Mouse (Mus musculus): Measurements from ENCODE around the gene Reck. TPM values are rescaled to one million over a fixed set of nuclear protein-coding genes. Genes with fewer than 3 reads are reported as not detected.
A peak's percentile ranks its signal among the peaks of the same experiment; 100 is the strongest.

Gene Reck
- total and polyA plus RNA-seq, 3 experiments: 0.12 to 0.60 TPM; not detected in 1

DNA sequence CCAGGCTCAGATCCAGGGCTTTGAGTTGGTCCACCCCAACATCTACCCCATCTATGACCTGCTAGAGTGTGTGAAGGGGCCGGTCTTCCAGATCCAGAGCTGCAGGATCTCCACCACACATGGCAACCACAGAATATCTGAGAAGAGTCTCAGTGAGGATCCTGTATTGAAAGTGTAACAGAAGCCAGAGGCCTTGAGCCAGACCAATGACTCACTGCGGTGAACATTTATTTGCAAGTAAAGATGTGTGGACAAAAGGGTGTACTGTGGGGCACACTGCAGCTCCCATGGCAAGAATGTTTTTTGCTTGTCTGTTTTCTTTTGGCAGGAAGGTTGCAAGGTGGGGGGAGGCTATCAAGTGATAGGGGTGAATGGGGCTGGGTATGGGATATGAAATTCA lies 72.2 kb downstream of the Reck start:
- Histone ChIP-seq H3K9ac (ENCODE audit: control insufficient read depth, low read depth, low read length, poor library complexity, severe bottlenecking) (no peak overlapping the region), H3K9me3 (replicated peaks; ENCODE audit: insufficient read depth, low read length) (no peaks in the 10 kb centered on the region), H3K27ac (ENCODE audit: control insufficient read depth, low read depth, low read length) (no peak overlapping the region), H3K4me3 (ENCODE audit: control insufficient read depth in 1 of 2, insufficient read depth in 1 of 2, low read depth in 2 of 2, low read length in 2 of 2) (no peak overlapping the region), H3K4me1 (ENCODE audit: control insufficient read depth in 1 of 2, insufficient read depth in 2 of 2, low read length in 2 of 2) (no peaks in the 10 kb centered on the region), H3K27me3 (ENCODE audit: control insufficient read depth in 1 of 2, insufficient read depth in 2 of 2, low read length in 2 of 2) (no peaks in the 10 kb centered on the region; a peak in 2 of 4 replicates), H3K79me2 (ENCODE audit: control insufficient read depth, insufficient read depth, low read length, poor library complexity) (no peaks in the 10 kb centered on the region), H3K36me3 (ENCODE audit: control insufficient read depth in 1 of 2, insufficient read depth in 2 of 2, low read length in 2 of 2) (no peaks in the 10 kb centered on the region)
- TF ChIP-seq USF2 (IDR thresholded peaks at IDR 0.05; ENCODE audit: borderline replicate concordance in 1 of 2, insufficient read depth in 1 of 2, low read depth in 1 of 2, low read length in 2 of 2): no peak
- no peak for TF ChIP-seq MYC (IDR thresholded peaks at IDR 0.05; ENCODE audit: low read depth, low read length)
- TF ChIP-seq MEF2A (IDR thresholded peaks at IDR 0.05; ENCODE audit: extremely low read depth, insufficient replicate concordance, low read depth, low read length, poor library complexity, severe bottlenecking): no peak
- TF ChIP-seq GABPA (IDR thresholded peaks at IDR 0.05; ENCODE audit: low read depth, low read length): no peak
- DNase-seq (ENCODE audit: low read depth, low spot score): no peak

DNA sequence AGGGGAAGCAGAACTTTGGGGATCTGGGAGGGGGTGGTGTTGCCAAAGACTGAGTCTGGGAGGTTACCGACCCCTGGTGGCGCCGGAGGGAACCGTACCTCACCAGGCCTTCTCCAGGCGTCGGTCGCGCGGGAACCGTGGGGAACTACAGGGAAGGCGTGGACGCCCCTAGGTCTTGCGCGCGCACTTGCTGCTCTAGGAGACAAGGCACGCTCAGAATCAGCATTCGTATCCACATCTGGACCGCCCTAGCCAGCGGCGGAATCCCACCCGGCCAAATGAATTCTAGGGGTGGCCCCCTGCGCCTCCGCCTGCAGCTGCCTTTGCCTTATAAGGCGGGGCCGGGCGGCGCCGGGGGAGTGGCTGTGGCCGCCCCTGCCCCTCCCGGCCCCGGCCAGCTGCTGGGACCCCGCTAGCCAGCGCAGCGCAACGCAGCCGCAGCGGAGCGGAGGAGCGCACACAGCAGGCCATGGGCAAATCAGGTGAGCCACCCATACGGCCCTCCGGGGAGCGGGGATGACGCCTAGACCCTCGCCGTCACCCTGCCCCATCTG lies 82.0 kb downstream of the Reck start, which contains the start of gene Glipr2:
TSS of gene Glipr2 (plus strand) at position 110 of the 554 bp plus-strand sequence.
- peaks cover 17 to 24% of the 10 kb centered on the region in 2 experiments for H3K4me1 ChIP-seq (ENCODE audit: control insufficient read depth in 1 of 2, insufficient read depth in 2 of 2, low read length in 2 of 2)
- no peaks in the 10 kb centered on the region; the same call in 1 of the 2 replicates for H3K79me2 ChIP-seq (ENCODE audit: control insufficient read depth, insufficient read depth, low read length, poor library complexity)
- H3K9ac ChIP-seq (ENCODE audit: control insufficient read depth, low read depth, low read length, poor library complexity, severe bottlenecking): peak within 1 kb of the TSS; percentile 69
- peak; percentile 93 for DNase-seq (ENCODE audit: low read depth, low spot score)
- H3K9me3 ChIP-seq (replicated peaks; ENCODE audit: insufficient read depth, low read length): no peaks in the 10 kb centered on the region
- peak within 1 kb of the TSS; percentile 65 to 89 for H3K4me3 ChIP-seq (ENCODE audit: control insufficient read depth in 1 of 2, insufficient read depth in 1 of 2, low read depth in 2 of 2, low read length in 2 of 2)
- peaks cover 0 to 22% of the 10 kb centered on the region in 2 experiments; a peak in 2 of 4 replicates for H3K36me3 ChIP-seq (ENCODE audit: control insufficient read depth in 1 of 2, insufficient read depth in 2 of 2, low read length in 2 of 2)
- peak within 1 kb of the TSS; percentile 60 for H3K27ac ChIP-seq (ENCODE audit: control insufficient read depth, low read depth, low read length)
- H3K27me3 ChIP-seq (ENCODE audit: control insufficient read depth in 1 of 2, insufficient read depth in 2 of 2, low read length in 2 of 2): no peaks in the 10 kb centered on the region
- TF ChIP-seq USF2 (IDR thresholded peaks at IDR 0.05; ENCODE audit: borderline replicate concordance in 1 of 2, insufficient read depth in 1 of 2, low read depth in 1 of 2, low read length in 2 of 2) (no peak), TCF12 (IDR thresholded peaks at IDR 0.05; ENCODE audit: low read depth, low read length) (no peak), EP300 (IDR thresholded peaks at IDR 0.05; ENCODE audit: low read depth in 1 of 2, low read length in 2 of 2) (no peak), E2F4 (IDR thresholded peaks at IDR 0.05; ENCODE audit: borderline replicate concordance, low read depth, low read length) (0 out of 2 replicates have a peak, but pooled peaks have one; percentile 31), SMC3 (IDR thresholded peaks at IDR 0.05; ENCODE audit: low read depth, low read length) (peak; percentile 69), TBP (IDR thresholded peaks at IDR 0.05; ENCODE audit: low read depth, low read length) (peak; percentile 29; the same call in 1 of the 2 replicates), NRF1 (IDR thresholded peaks at IDR 0.05; ENCODE audit: insufficient read depth, low read depth, low read length, poor library complexity, severe bottlenecking) (peak; percentile 48), POLR2A (IDR thresholded peaks at IDR 0.05; ENCODE audit: control insufficient read depth in 1 of 2, insufficient read depth in 1 of 2, low read depth in 1 of 2, low read length in 2 of 2, poor library complexity in 1 of 2) (peak; percentile 47 to 50; a peak in 2 of 4 replicates), POLR2AphosphoS5 (IDR thresholded peaks at IDR 0.05; ENCODE audit: borderline replicate concordance, low read depth, low read length) (no peak), GABPA (IDR thresholded peaks at IDR 0.05; ENCODE audit: low read depth, low read length) (no peak), ZKSCAN1 (IDR thresholded peaks at IDR 0.05; ENCODE audit: low read depth, low read length) (no peak), KAT2A (conservative IDR thresholded peaks at IDR 0.05; ENCODE audit: low read depth, low read length) (no peak), ZMIZ1 (IDR thresholded peaks at IDR 0.05; ENCODE audit: low read depth, low read length) (0 out of 2 replicates have a peak, but pooled peaks have one; percentile 16), SIN3A (IDR thresholded peaks at IDR 0.05; ENCODE audit: low read length) (peak; percentile 40), ZC3H11A (IDR thresholded peaks at IDR 0.05; ENCODE audit: low read depth, low read length) (peak; percentile 48; the same call in 1 of the 2 replicates), RAD21 (IDR thresholded peaks at IDR 0.05; ENCODE audit: low read depth, low read length) (peak; percentile 58), MAZ (IDR thresholded peaks at IDR 0.05; ENCODE audit: low read depth, low read length) (peak; percentile 38; the same call in 1 of the 2 replicates), MYC (IDR thresholded peaks at IDR 0.05; ENCODE audit: low read depth, low read length) (no peak), MAX (IDR thresholded peaks at IDR 0.05; ENCODE audit: low read length) (peak; percentile 55; the same call in 1 of the 2 replicates), NELFE (IDR thresholded peaks at IDR 0.05; ENCODE audit: low read depth, low read length) (no peak), UBTF (IDR thresholded peaks at IDR 0.05; ENCODE audit: borderline replicate concordance, insufficient read depth, low read depth, low read length) (no peak), HCFC1 (IDR thresholded peaks at IDR 0.05; ENCODE audit: low read depth, low read length) (peak; percentile 40; the same call in 1 of the 2 replicates), CTCF (IDR thresholded peaks at IDR 0.05 in 2 of 3, conservative IDR thresholded peaks at IDR 0.05 in 1 of 3; ENCODE audit: control insufficient read depth in 1 of 3, insufficient read depth in 1 of 3, low read depth in 2 of 3, low read length in 3 of 3, poor library complexity in 1 of 3, severe bottlenecking in 1 of 3) (peak; percentile 80 to 82 (median 81))

Data from MEL (cell line).